Mouse (Mus musculus) stomach, postnatal 0 days (tissue): Measurements from ENCODE around the gene Ppp1cb.

Experiments used
- CTCF ChIP-seq: IDR thresholded peaks from 2 replicates; pipeline ENCODE4 v1.5.1; 2016; ENCODE audit warnings: antibody characterized with exemption, low read depth, mild to moderate bottlenecking, moderate library complexity
- EP300 ChIP-seq: optimal IDR thresholded peaks from 2 replicates; pipeline ENCODE3; 2016; ENCODE audit warnings: antibody characterized with exemption

DNA sequence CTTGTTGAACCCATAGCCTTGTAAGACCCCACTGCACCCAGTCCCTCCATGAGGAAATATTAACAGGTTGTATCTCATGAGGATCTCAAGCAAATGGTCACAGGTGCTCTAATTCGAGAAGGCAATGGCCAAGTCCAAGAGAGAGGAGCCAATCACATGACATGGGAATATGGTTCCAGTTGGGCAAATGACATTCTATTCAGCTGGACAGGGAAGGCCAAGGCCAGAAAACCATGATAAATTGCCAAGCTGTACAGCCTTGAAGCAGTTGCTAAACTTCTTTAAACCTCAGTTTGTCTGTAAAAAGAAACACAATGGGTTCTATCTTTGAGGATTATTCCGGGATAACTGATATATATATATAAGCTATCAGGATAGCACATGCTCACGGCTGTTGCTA lies 14.7 kb upstream of the Ppp1cb start:
- TF ChIP-seq CTCF (no peak), EP300 (no peak)
